Mouse (Mus musculus) small intestine, adult 2 months (tissue): ENCODE measurements around the gene Pnck. TPM values are rescaled to one million over a fixed set of nuclear protein-coding genes. Genes with fewer than 3 reads are reported as not detected.

Experiments used
- H3K27ac ChIP-seq: fragments of 200-500 bp; 2 replicates; pipeline ENCODE4 v1.5.1; 2012; ENCODE audit warnings: low read depth, low read length, control low read depth, inconsistent platforms; ENCODE audit not compliant: insufficient read depth
- H3K27me3 ChIP-seq: fragments of 200-500 bp; 2 replicates; pipeline ENCODE4 v1.6.1; 2012; ENCODE audit warnings: mild to moderate bottlenecking, moderate library complexity, low read length, inconsistent platforms; ENCODE audit not compliant: control insufficient read depth, insufficient read depth
- H3K36me3 ChIP-seq: fragments of 200-500 bp; 2 replicates; pipeline ENCODE4 v1.6.1; 2012; ENCODE audit warnings: mild to moderate bottlenecking, low read length, control low read depth, inconsistent platforms; ENCODE audit not compliant: control insufficient read depth, insufficient read depth
- H3K4me1 ChIP-seq: fragments of 200-500 bp; 2 replicates; pipeline ENCODE4 v1.6.1; 2012; ENCODE audit warnings: low read length, inconsistent platforms, mixed read lengths; ENCODE audit not compliant: control insufficient read depth, insufficient read depth, insufficient read length
- H3K4me3 ChIP-seq: fragments of 200-500 bp; 2 replicates; pipeline ENCODE4 v1.5.1; 2012; ENCODE audit warnings: low read depth, mild to moderate bottlenecking, control low read depth, inconsistent platforms, low read length, moderate library complexity
- CTCF ChIP-seq: fragments of 200-500 bp; IDR thresholded peaks from 2 replicates; pipeline ENCODE4 v1.5.1; 2012; ENCODE audit warnings: low read depth, mild to moderate bottlenecking, control low read depth, inconsistent platforms, low read length, moderate library complexity, mixed read lengths; ENCODE audit not compliant: insufficient replicate concordance, insufficient read length; ENCODE audit errors: extremely low read depth
- POLR2A ChIP-seq: fragments of 200-500 bp; IDR thresholded peaks from 2 replicates; pipeline ENCODE4 v1.6.1; 2012; ENCODE audit warnings: low read depth, mild to moderate bottlenecking, control low read depth, inconsistent platforms, low read length, moderate library complexity
- WGBS: fragments of 180-500 bp; shearing (Covaris S2); methylation state at CpG from one replicate; pipeline ENCODE4 v1.1.7; 2018; 5-methylcytosine and 5-hydroxymethylcytosine counted together
- polyA plus RNA-seq: library from polyadenylated mRNA; depleted of rRNA; stranded (reverse); fragments of >200 nt; gene quantifications from 2 replicates; pipeline ENCODE4 v1.2.3, GENCODE M21; 2012

Pnck gene
- polyA plus RNA-seq, 1 experiment, result 5.8 TPM

DNA sequence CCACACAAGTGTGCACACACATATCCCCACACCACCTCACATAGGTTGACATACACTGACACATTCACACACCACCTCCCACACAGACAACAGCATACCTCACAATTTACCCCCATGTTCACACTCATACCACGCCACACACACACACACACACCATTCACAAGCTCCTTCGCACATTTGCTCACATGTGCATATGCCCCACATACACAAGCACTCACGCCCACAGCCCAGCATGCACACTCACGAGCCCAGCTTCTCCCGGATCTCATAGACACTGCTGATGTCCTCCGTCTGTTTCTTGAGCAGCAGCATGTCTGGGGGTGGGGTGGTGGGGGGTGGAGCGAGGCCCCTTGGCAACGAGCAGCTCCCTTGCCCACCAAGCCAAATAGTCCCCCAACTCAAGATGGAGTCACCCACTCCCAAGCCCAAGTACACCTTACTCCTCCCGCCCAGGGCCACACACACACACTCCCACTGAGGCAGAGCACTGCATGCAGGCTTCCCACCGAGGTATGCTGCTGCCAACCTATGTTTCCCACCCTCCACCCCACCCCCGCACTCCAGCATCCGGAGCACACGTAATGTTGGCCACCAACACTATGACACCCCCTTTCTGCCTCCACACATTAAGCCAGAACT is 862 bp downstream of the Pnck start:
- Histone ChIP-seq H3K36me3 (no peaks in the 10 kb centered on the region), H3K27ac (no peak overlapping the region), H3K4me1 (peaks cover 5% of the 10 kb centered on the region), H3K27me3 (no peaks in the 10 kb centered on the region), H3K4me3 (peak overlapping the region; percentile 55; the same call in 1 of the 2 replicates)
- TF ChIP-seq POLR2A, result no peak
- TF ChIP-seq CTCF, result no peak
- WGBS, result 80% methylated on average over 13 of the region's 13 CpGs

DNA sequence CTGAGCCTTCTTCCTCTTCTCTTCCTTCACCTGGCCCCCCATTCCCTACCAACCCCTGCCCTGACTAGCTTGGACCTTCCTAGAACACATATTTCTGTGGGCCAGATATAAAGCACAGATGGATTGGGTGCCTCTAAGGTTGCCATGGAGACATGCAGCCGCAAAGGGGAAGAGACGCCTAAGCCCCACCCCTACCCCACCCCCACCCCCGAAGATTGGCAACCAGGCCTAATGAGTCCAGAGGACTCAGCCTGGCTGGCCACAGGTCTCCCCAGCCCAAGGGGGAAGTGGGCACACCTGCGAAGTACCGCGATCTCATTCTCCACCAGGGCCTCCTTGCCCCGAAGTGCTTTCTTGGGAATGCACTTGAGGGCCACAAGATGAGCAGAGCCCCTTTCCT is 1.5 kb downstream of the Pnck start:
- Histone ChIP-seq H3K27ac (no peak overlapping the region), H3K36me3 (no peaks in the 10 kb centered on the region), H3K4me3 (no peak overlapping the region), H3K27me3 (no peaks in the 10 kb centered on the region), H3K4me1 (peaks cover 5% of the 10 kb centered on the region)
- TF ChIP-seq CTCF, result no peak
- no peak for TF ChIP-seq POLR2A
- WGBS, result 36% methylated on average over 7 of the region's 7 CpGs

- H3K27ac ChIP-seq, result no peak overlapping the region
- H3K27me3 ChIP-seq, result no peaks in the 10 kb centered on the region
- H3K4me1 ChIP-seq, result peaks cover 3% of the 10 kb centered on the region
- H3K36me3 ChIP-seq, result no peaks in the 10 kb centered on the region
- 28% methylated on average over 3 of the region's 3 CpGs for WGBS
- TF ChIP-seq CTCF (peak; percentile 40; the same call in 1 of the 2 replicates), POLR2A (no peak)
- no peak overlapping the region for H3K4me3 ChIP-seq
These were observed 4.4 kb downstream of the Pnck start for GRCm38 (mm10) chrX:73655529-73655928.

DNA sequence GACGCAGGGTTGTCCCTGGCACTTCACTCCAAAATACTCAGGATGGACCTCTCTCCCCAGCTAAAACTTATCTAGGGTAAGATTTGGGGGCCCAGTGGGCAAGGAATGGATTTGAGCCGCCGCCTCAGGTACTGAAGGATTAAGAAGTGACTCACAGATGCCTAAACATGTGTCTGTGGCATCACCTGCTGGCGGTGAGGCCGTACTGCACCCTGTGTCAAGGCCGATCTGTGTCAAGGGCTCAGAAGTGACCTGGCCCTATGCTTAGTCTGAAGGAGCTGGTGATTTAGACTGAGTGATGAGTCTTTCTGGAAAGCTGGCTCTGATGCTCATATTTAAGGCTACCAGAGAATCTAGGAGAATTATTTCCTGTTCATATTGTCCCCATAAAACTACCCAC is 5.7 kb downstream of the Pnck start:
- no peak for TF ChIP-seq POLR2A
- peak; percentile 84 for TF ChIP-seq CTCF
- Histone ChIP-seq H3K27ac (peak overlapping the region; percentile 49), H3K4me1 (peaks cover 2% of the 10 kb centered on the region; the same call in 1 of the 2 replicates), H3K36me3 (no peaks in the 10 kb centered on the region), H3K27me3 (no peaks in the 10 kb centered on the region), H3K4me3 (no peak overlapping the region)
- 11% methylated on average over 6 of the region's 6 CpGs for WGBS

GRCm38 (mm10) chrX:73653392-73653791 is 6.5 kb downstream of the Pnck start:
- WGBS, result 74% methylated on average over 6 of the region's 6 CpGs
- peaks cover 2% of the 10 kb centered on the region; the same call in 1 of the 2 replicates for H3K4me1 ChIP-seq
- no peak for TF ChIP-seq POLR2A
- TF ChIP-seq CTCF, result no peak

DNA sequence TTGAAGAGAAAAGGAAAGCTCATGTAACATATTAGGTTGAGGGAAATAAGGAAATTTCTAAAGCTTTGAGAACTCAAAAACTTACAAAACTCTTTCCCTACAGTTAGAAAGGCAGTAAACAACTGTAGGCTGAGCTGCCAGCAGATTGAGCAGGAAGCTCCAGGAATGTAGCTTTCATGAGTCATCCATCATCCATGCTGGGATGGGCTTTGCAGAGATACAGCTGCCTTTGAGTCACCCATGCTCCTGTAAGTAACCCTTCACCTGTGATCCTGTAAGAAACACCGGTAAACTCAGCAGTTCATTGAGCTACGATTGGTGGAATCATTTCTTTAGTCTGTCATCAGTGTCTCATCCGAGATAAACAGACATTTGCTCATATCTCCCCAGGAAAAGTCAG is 9.0 kb downstream of the Pnck start:
- Histone ChIP-seq H3K36me3 (no peaks in the 10 kb centered on the region), H3K27ac (no peak overlapping the region), H3K4me3 (no peak overlapping the region), H3K4me1 (peaks cover 2% of the 10 kb centered on the region; the same call in 1 of the 2 replicates), H3K27me3 (no peaks in the 10 kb centered on the region)
- TF ChIP-seq POLR2A, result no peak
- no peak for TF ChIP-seq CTCF
- WGBS, result 50% methylated on average over 3 of the region's 3 CpGs

More at GRCm38 (mm10) chrX:73653392-73653791, 6.5 kb downstream of the Pnck start:
- H3K27ac ChIP-seq, result no peak overlapping the region
- no peaks in the 10 kb centered on the region for H3K27me3 ChIP-seq
- H3K4me3 ChIP-seq, result no peak overlapping the region
- no peaks in the 10 kb centered on the region for H3K36me3 ChIP-seq

DNA sequence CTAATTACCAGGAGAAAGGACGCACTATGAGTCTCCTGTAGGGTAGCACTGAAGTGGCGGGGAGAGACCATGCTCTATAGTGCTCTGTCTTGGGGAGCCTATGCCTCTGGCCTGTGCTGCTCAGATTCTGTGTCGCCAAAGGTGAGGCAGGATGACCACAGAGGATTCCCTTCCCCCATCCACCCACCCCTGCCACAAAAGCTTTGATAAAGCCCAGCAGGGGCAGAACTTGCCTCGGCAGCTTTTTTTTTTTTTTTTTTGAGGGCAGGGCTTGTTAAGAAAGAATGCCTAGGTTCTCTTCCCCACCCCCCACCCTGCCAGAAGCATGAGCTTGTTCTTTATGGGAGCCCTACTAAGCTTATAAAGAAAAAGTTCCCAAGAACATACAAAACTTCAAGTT is 14.8 kb downstream of the Pnck start:
- Histone ChIP-seq H3K4me3 (no peak overlapping the region), H3K36me3 (no peaks in the 10 kb centered on the region), H3K27me3 (no peaks in the 10 kb centered on the region; the same call in none of the 2 replicates), H3K4me1 (no peaks in the 10 kb centered on the region), H3K27ac (no peak overlapping the region)
- 54% methylated on average over 4 of the region's 4 CpGs for WGBS
- TF ChIP-seq CTCF (no peak), POLR2A (no peak)
